Mouse (Mus musculus): Measurements from ENCODE around the gene Myh14.

- TF ChIP-seq TAL1 (IDR thresholded peaks at IDR 0.05; ENCODE audit: low read length), result no peak
- no peak for TF ChIP-seq GATA1 (IDR thresholded peaks at IDR 0.05; ENCODE audit: low read length)
These were observed 105.2 kb downstream of the Myh14 start for GRCm38 (mm10) chr7:44565414-44565813.
